Mouse (Mus musculus): Measurements from ENCODE around the gene Alad. TPM values are rescaled to one million over a fixed set of nuclear protein-coding genes. Genes with fewer than 3 reads are reported as not detected.

The Alad gene
- 118 and 150 TPM in 2 replicates for polyA plus RNA-seq (2012)

DNA sequence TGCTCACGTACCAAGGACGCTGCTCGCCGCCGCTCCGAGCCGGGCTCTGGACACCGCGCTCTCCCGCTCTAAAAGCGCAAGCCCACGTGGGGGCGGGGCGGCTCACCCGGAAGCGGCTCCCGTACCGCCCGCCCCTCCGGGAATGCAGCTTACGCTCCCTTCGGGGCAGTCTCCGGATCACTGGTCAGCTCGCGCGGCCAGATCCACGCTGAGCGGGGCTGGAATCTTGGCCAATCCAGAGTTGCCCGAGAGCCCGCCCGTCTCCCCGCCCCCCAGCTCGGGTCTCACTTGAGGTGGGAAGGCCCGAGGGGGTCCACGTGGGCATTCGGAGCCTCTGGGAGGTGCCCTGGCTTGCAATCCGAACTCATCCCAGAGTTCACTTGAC is at the start of gene Alad:
Alad (minus strand) TSS at position 70 of the 385 bp plus-strand sequence.

DNA sequence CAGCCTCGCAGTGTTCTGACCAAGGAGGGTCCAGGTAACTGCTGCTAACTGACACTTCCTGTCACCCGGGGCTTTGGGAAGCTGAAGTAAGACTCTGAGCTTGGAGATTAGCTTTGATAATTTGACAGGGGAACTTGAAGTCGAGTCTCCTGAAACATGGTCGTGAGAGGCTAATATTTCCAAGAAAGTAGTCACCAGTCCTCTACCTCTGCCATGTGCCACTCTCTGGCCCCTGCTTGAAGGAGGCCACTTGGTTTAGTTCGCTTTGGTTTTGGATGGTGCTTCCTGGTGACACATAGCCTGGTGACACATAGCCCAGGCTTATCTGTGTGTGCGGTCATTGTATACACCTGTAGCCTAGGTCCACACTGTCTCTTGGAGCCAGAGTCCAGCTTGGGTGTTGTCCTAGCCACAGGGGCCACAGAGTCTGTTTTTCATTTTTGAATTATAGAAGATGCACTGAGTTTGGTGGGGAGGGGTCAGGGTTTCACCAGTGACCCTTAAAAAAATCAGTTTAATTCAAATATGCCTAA is 40.1 kb upstream of the Alad start, which contains the start of gene Rgs3:
Rgs3 (plus strand) TSS at position 51 of the 533 bp plus-strand sequence.

GRCm38 (mm10) chr4:62524651-62525488 is 5.2 kb upstream of the Alad start, which contains the start of the genes Pole3 and 4933430I17Rik:
TSS of gene Pole3 (minus strand) at chr4:62525068.
TSS of gene 4933430I17Rik (plus strand) at chr4:62525369.

GRCm38 (mm10) chr4:62503374-62503970 is 16.2 kb downstream of the Alad start, which contains the start of gene Hdhd3:
TSS of gene Hdhd3 (minus strand) at chr4:62503467.

DNA sequence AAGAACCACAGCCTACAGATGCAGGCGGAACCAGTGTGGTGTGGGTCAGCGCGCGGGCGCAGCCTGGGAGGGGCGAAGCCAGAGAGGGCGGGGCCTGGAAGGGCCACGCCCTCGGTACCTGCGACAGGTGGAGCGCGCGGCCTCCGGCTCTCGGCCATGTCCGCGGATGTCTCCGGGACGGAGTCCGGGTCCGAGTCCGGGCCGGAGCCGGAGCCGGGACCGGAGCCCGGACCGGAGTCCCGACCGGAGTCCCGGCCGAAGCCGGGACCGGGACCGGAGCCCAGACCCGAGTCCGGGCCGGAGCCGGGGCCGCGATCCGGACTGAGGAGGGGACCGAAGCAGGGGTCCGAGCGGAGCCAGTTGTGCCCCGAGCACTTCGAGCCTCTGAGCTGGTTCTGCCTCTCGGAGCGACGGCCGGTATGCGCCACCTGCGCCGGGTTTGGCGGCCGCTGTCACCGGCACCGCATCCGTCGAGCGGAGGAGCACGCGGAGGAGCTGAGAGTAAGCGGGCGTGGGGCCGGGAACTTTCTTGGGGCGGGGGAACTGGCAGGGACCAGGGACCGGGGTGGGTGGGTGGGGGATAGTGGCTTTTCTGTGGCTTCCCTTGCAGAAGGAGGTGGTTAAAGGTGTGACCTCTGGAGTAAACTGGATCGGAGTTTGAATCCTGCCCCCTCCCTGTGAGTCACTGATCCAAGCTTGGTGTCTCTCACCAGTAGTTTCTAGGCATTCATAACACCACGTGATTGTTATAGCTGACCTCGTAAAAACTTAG is 39.6 kb downstream of the Alad start, which contains the start of gene Bspry:
Bspry (plus strand) TSS at position 117 of the 772 bp plus-strand sequence.

DNA sequence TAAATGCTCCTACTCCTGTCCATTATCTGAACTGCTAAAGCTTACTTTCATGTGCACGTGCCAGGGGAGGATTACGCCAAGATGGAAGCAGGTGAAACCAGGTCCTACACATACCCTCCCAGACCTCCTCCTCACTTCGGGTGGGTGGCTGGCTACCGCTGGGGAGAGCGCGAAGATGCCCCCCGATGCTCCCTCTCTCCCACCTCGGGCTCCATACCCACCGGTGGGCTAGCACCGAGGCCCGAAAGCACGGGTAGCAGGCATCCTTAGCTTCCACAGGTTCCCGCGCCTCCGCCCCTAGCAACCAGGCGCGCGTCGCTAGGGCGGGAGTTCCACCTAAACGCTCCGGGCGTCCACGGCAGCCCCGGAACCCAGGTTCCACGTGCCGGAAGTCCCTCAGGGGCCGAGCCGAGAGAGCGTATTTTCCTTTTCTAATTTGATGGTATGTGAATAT is 49.1 kb downstream of the Alad start, which contains the start of gene Wdr31:
Wdr31 (minus strand) TSS at position 299 of the 454 bp plus-strand sequence.

Other genes with a start within 250 kb of the Alad start
- gene Fkbp15, start 159.4 kb downstream of the Alad start, polyA plus RNA-seq (2012), result 12.2 and 13.8 TPM in 2 replicates
- gene Slc31a1, start 159.2 kb downstream of the Alad start, polyA plus RNA-seq (2012), result 1.7 and 2.0 TPM in 2 replicates
- gene Cdc26, start 111.3 kb downstream of the Alad start, polyA plus RNA-seq (2012), result 22.7 and 35.0 TPM in 2 replicates
- gene Prpf4, start 111.1 kb downstream of the Alad start, polyA plus RNA-seq (2012), result 2.2 TPM in 2 replicates
- not detected in 2 replicates for gene Rnf183, start 84.7 kb downstream of the Alad start, polyA plus RNA-seq (2012)
- gene Wdr31, start 49.0 kb downstream of the Alad start, polyA plus RNA-seq (2012), result 1.2 and 1.4 TPM in 2 replicates
- 0.24 and 0.48 TPM in 2 replicates for gene Bspry, start 39.9 kb downstream of the Alad start, polyA plus RNA-seq (2012)
- gene Hdhd3, start 16.5 kb downstream of the Alad start, polyA plus RNA-seq (2012), result 0.58 and 0.84 TPM in 2 replicates
- 35.7 and 46.1 TPM in 2 replicates for gene Pole3, start 5.2 kb upstream of the Alad start, polyA plus RNA-seq (2012)
- gene 4933430I17Rik, start 5.5 kb upstream of the Alad start, polyA plus RNA-seq (2012), result not detected in 2 replicates
- 26.4 and 31.7 TPM in 2 replicates for gene Rgs3, start 39.9 kb upstream of the Alad start, polyA plus RNA-seq (2012)

Data from megakaryocyte-erythroid progenitor cell, adult 5 weeks (primary cell).